Mouse (Mus musculus) kidney, adult 2 months (tissue): Measurements from ENCODE around the gene Kcnmb4.

Experiments
- CTCF ChIP-seq: fragments of 200-500 bp; conservative IDR thresholded peaks from 2 replicates; pipeline ENCODE4 v1.5.1; 2011; ENCODE audit warnings: low read depth, mild to moderate bottlenecking, control low read depth, low read length, moderate library complexity, mixed read lengths; ENCODE audit not compliant: insufficient read depth, insufficient read length
- POLR2A ChIP-seq: fragments of 200-500 bp; IDR thresholded peaks from one replicate; pipeline ENCODE4 v1.6.1; 2011; ENCODE audit warnings: low read depth, low read length, control low read depth

DNA sequence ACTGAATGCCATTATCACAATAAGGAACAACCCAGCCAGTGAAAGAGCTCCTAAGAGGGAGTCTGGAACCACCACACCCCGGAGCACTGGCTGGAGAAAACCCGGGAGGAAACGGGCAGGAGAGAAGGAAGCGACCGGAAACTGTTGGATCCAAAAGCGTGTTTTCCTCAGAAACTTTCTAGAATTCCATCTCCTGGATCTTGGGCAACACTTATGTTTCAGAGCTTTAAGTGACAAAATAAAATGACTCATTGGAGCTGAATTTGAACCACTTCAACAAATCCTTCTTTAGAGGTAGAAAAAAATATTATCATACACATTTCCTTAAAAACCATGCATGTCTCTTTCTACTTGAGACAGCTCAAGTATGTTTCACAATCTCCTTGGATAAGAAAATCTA, 52.7 kb downstream of the Kcnmb4 start:
- TF ChIP-seq CTCF (no peak), POLR2A (no peak)
